Mouse (Mus musculus) embryonic fibroblast, embryonic 13.5 days (primary cell): Measurements from ENCODE around the gene Sun2.

Experiments
- CTCF ChIP-seq: IDR thresholded peaks from 2 replicates; pipeline ENCODE4 v1.5.1; 2011; ENCODE audit warnings: mild to moderate bottlenecking, control low read depth, low read length, moderate library complexity, borderline replicate concordance; ENCODE audit not compliant: insufficient read depth
- POLR2A ChIP-seq: IDR thresholded peaks from 2 replicates; pipeline ENCODE4 v1.6.1; 2011; ENCODE audit warnings: low read depth, mild to moderate bottlenecking, control low read depth, low read length, moderate library complexity

DNA sequence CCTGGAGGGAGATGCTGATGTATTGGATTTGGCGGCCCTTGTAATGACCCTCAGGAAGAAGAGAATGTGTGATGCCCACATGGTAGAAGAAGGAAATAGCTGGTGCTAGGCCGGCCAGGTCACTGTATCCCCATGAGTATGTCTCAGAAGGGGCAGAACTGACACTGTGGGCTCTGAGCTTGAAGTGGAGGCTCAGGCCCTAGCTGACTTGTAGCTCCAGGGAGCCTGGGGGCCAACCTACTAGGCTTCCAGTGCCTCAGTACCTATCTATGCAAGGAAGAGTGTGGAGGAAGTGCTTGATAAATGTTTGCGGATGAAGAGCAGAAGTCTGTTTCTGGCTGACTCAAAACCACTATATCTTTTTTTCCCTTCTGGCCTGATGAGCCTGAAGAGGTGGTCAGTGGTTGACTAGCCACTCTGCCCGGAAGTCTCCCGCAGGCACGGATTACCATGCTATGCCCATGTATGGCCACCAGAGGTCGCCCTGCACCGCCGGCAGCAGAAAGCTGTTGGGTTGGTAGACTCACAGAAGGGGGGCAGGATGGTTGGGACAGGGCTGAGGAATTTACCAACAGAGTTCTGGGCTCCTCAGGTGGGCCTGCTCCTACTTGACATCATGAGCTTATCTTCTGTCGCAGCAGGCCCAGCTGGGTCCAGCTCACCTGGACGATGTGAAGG, 10.5 kb upstream of the Sun2 start:
- TF ChIP-seq CTCF (peak; percentile 92), POLR2A (no peak)
